Mouse (Mus musculus) thymus, adult 2 months (tissue): ENCODE results near the gene Mkks. TPM values are rescaled to one million over a fixed set of nuclear protein-coding genes. Genes with fewer than 3 reads are reported as not detected.

Experiments used
- DNase-seq: peaks from one replicate; pipeline ENCODE4 v3.0.0; 2021
- H3K27ac ChIP-seq: fragments of 200-500 bp; 2 replicates; pipeline ENCODE4 v1.5.1; 2012; ENCODE audit warnings: low read length, control low read depth; ENCODE audit not compliant: control insufficient read depth, insufficient read depth
- H3K27me3 ChIP-seq: fragments of 200-500 bp; 2 replicates; pipeline ENCODE4 v1.6.1; 2012; ENCODE audit warnings: mild to moderate bottlenecking, low read length, moderate library complexity, mixed read lengths; ENCODE audit not compliant: control insufficient read depth, insufficient read depth
- H3K36me3 ChIP-seq: fragments of 200-500 bp; 2 replicates; pipeline ENCODE4 v1.6.1; 2012; ENCODE audit warnings: mild to moderate bottlenecking, low read length, moderate library complexity; ENCODE audit not compliant: control insufficient read depth, insufficient read depth
- H3K4me1 ChIP-seq: fragments of 200-500 bp; replicated peaks from 2 replicates; pipeline ENCODE4 v1.6.1; 2012; ENCODE audit warnings: low read length; ENCODE audit not compliant: control insufficient read depth, insufficient read depth
- H3K4me3 ChIP-seq: fragments of 200-500 bp; 2 replicates; pipeline ENCODE4 v1.5.1; 2012; ENCODE audit warnings: mild to moderate bottlenecking, low read length, control low read depth, moderate library complexity; ENCODE audit not compliant: control insufficient read depth, insufficient read depth
- CTCF ChIP-seq: fragments of 200-500 bp; IDR thresholded peaks from 2 replicates; pipeline ENCODE4 v1.5.1; 2012; ENCODE audit warnings: mild to moderate bottlenecking, control low read depth, low read length, moderate library complexity, borderline replicate concordance; ENCODE audit not compliant: control insufficient read depth, poor library complexity, insufficient read depth; ENCODE audit errors: extremely low read depth
- POLR2A ChIP-seq: fragments of 200-500 bp; IDR thresholded peaks from 2 replicates; pipeline ENCODE4 v1.6.1; 2012; ENCODE audit warnings: mild to moderate bottlenecking, low read length, control low read depth, moderate library complexity; ENCODE audit not compliant: control insufficient read depth, poor library complexity, insufficient read depth; ENCODE audit errors: extremely low read depth
- WGBS: fragments of 180-500 bp; shearing (Covaris S2); methylation state at CpG from one replicate; pipeline ENCODE4 v1.1.7; 2018; 5-methylcytosine and 5-hydroxymethylcytosine counted together
- polyA plus RNA-seq: library from polyadenylated mRNA; depleted of rRNA; stranded (reverse); fragments of >200 nt; gene quantifications from 2 replicates; pipeline ENCODE4 v1.2.3, GENCODE M21; 2012; rRNA removed

The Mkks gene
- polyA plus RNA-seq: 3.8 and 4.6 TPM in 2 replicates

DNA sequence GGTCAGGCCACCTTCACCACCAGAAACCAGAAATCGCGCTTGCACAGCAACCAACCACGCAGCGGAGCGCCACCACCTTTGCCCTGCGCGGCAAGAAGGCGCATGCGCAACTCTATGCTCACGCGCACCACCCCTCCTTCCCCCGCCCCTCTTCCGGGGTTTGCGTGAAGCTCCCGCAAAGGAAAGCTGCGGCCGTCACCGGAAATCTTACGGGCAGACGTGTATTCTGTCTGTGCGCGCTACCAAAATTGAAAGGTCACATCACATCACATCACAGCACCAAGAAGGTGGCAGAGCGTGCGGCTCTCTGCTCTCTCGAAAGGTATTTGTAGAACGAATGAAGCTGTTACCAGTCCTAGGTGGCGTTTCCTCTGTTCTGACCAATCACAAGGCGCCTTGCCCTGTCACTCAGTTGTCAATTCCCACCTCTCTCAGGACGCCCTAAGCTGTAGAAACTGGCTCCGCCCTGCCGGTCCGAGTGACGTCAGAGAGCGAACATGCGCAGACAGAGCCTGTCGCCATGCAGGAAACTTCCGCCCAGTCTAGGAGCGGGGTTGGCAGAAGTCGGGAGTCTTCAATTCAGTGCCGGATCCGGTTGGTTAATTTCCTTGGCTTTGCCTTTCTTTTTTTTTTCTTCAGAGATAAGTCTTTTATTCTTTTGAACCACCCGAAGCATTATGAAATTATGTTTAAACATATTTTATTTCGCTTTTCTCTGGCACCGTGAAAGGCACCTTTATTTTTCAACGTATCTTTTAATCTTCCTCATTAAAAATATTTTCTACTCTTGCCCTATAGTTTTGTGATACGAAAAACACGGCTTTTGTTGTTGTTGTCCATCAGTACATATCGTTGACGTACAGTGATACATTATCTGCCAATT, at the start of gene Mkks, which contains the start of the genes Slx4ip and AL731706.1:
Gene Mkks (minus strand): TSS at position 322 of the 883 bp plus-strand sequence.
Gene Slx4ip (plus strand): TSS at position 151 of the 883 bp plus-strand sequence.
Gene AL731706.1 (minus strand): TSS at position 322 of the 883 bp plus-strand sequence.
- WGBS: under 1% methylated on average over 49 of the region's 49 CpGs
- TF ChIP-seq CTCF (peak; percentile 36; the same call in 1 of the 2 replicates), POLR2A (peak; percentile 76)
- no peaks in the 10 kb centered on the region for H3K36me3 ChIP-seq

DNA sequence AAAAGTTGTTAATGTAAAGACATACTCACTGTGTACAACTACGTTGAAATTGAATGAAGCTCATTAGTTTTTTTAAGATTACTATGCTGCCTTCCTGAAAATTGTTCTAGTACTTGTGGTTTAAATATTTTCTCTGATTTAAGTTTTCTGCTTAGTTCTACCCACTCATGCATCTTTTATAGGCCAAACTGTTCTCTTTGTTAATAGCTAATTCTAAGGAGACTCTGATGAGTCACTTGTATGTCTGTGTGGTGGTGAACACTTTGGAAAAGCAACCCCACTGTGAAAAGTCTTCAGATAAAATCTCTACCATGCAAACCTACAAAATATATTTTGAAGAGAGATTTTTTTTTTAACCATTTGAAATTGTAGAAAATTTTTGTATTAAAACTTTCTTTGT, 47.1 kb upstream of the Mkks start:
- Histone ChIP-seq H3K27ac (no peak overlapping the region), H3K36me3 (no peaks in the 10 kb centered on the region), H3K27me3 (no peaks in the 10 kb centered on the region), H3K4me3 (no peak overlapping the region), H3K4me1 (no peaks in the 10 kb centered on the region)
- no peak for TF ChIP-seq POLR2A
- TF ChIP-seq CTCF: no peak
- 84% methylated on average over 1 of the region's 1 CpGs for WGBS
- no peak for DNase-seq

More for the DNA sequence above, at the start of gene Mkks, which contains the start of the genes Slx4ip and AL731706.1:
- peak; percentile 99 for DNase-seq
- Histone ChIP-seq H3K4me3 (peak within 1 kb of the TSS; percentile 99), H3K27me3 (no peaks in the 10 kb centered on the region), H3K27ac (peak within 1 kb of the TSS; percentile 91), H3K4me1 (no peaks in the 10 kb centered on the region)

DNA sequence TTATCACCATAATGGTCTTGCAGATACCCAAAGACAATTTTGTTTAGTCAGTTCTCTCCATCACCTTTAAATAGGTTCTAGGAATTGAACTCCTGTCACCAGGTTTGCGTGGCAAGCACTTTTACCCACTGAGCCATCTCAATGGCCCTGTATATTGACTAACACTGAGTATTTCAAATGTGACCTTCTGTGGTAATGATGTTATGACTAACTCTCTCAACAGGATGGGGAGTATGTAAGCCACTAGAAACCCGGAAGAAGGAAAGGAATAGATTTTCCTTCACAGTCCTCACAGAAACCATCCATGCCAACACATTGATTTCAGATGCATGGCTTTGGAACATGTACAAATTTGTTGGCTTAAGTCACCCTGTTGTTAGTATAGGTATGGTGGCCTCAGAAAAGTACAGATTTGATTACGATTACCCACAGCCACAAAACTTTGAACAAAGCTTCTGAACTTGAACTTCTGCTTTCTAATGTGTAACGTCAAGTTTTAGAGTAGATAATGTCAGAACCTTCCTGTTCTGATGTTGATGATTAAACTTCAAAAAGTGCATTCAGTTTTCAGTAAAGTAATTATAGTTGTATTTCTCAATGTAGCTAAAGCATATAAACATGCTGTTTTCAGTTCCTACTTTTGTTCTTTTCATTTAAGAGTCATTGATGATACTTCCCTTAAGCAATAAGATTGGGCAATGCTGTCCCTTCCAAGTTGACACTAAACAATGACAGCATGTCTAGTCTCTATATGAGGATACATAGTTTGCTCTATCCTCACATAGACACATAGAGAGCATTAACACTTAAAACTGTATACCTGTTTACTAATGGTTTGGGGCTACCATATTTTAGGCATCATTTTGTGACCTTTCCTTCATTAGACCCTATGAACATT, 45.5 kb upstream of the Mkks start:
- no peaks in the 10 kb centered on the region for H3K36me3 ChIP-seq
- 63% methylated on average over 4 of the region's 4 CpGs for WGBS
- H3K4me3 ChIP-seq: no peak overlapping the region
- H3K4me1 ChIP-seq: no peaks in the 10 kb centered on the region
- H3K27ac ChIP-seq: no peak overlapping the region
- TF ChIP-seq CTCF (no peak), POLR2A (no peak)
- H3K27me3 ChIP-seq: no peaks in the 10 kb centered on the region
- DNase-seq: no peak

DNA sequence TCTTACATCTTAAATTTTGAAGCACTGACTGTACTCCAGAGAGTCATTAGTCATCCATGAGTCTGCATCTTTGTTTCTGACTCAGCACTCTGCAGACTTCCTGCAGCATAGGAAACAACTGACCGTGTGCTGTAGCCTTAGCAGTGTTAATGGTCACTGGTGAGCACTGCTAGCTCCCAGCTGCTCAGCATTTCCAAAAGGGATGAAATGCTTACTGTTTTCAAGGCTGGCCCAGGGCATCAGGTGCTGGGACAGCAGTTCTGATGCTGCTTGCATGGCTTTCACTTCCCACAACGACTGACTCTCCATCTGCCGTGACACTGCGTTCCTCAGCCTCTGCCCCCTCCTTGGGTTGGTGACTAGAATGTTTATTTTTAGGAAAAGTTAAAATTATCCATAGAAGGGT, 29.8 kb upstream of the Mkks start:
- H3K36me3 ChIP-seq: no peaks in the 10 kb centered on the region
- H3K27ac ChIP-seq: no peak overlapping the region
- 34% methylated on average over 4 of the region's 4 CpGs for WGBS
- TF ChIP-seq CTCF (no peak), POLR2A (no peak)
- H3K4me1 ChIP-seq: no peaks in the 10 kb centered on the region
- no peak overlapping the region for H3K4me3 ChIP-seq
- no peaks in the 10 kb centered on the region for H3K27me3 ChIP-seq
- no peak for DNase-seq

GRCm38 (mm10) chr2:136920257-136920993, 29.2 kb upstream of the Mkks start:
- WGBS: 95% methylated on average over 3 of the region's 3 CpGs
- Histone ChIP-seq H3K27ac (no peak overlapping the region), H3K36me3 (no peaks in the 10 kb centered on the region), H3K4me3 (no peak overlapping the region), H3K27me3 (no peaks in the 10 kb centered on the region), H3K4me1 (no peaks in the 10 kb centered on the region)
- no peak for DNase-seq
- TF ChIP-seq CTCF (no peak), POLR2A (no peak)
